Mouse (Mus musculus): ENCODE results near the gene Ccn5. TPM values are rescaled to one million over a fixed set of nuclear protein-coding genes. Genes with fewer than 3 reads are reported as not detected.

The Ccn5 gene
- polyA plus RNA-seq, 1 experiment from 2014 or later = 0.13 TPM

GRCm38 (mm10) chr2:163858254-163858947 is 37.7 kb downstream of the Ccn5 start:
- H3K4me2 ChIP-seq (ENCODE audit: low read length) = peak overlapping the region; percentile 34
- H3K36me3 ChIP-seq (ENCODE audit: control insufficient read depth, insufficient read depth, low read length) = no peaks in the 10 kb centered on the region
- ATAC-seq (peak; percentile 69), DNase-seq (ENCODE audit: low spot score) (peak; percentile 45)
- H3K9me3 ChIP-seq (replicated peaks; ENCODE audit: control insufficient read depth, low read length) = no peaks in the 10 kb centered on the region
- H3K27me3 ChIP-seq (replicated peaks; ENCODE audit: control insufficient read depth, insufficient read depth, low read length) = peaks cover 50% of the 10 kb centered on the region
- 15% methylated on average over 50 of the region's 50 CpGs for WGBS
- no peaks in the 10 kb centered on the region for H3K4me1 ChIP-seq (ENCODE audit: control insufficient read depth, insufficient read depth, low read length)
- H3K9ac ChIP-seq (ENCODE audit: low read length) = no peak overlapping the region; the same call in 1 of the 2 replicates
- no peak overlapping the region for H3K4me3 ChIP-seq (ENCODE audit: low read depth, low read length)
- H3K27ac ChIP-seq (ENCODE audit: low read depth, low read length) = no peak overlapping the region

GRCm38 (mm10) chr2:163865311-163865710 is 44.6 kb downstream of the Ccn5 start:
- Histone ChIP-seq H3K27ac (ENCODE audit: low read depth, low read length) (no peak overlapping the region), H3K9me3 (replicated peaks; ENCODE audit: control insufficient read depth, low read length) (no peaks in the 10 kb centered on the region), H3K4me2 (ENCODE audit: low read length) (no peak overlapping the region), H3K9ac (ENCODE audit: low read length) (no peak overlapping the region), H3K4me3 (ENCODE audit: low read depth, low read length) (no peak overlapping the region), H3K4me1 (ENCODE audit: control insufficient read depth, insufficient read depth, low read length) (no peaks in the 10 kb centered on the region), H3K27me3 (replicated peaks; ENCODE audit: control insufficient read depth, insufficient read depth, low read length) (0 out of 2 replicates have a peak, but pooled peaks cover 3% of the 10 kb centered on the region), H3K36me3 (ENCODE audit: control insufficient read depth, insufficient read depth, low read length) (no peaks in the 10 kb centered on the region)
- 93% methylated on average over 5 of the region's 5 CpGs for WGBS
- no peak for DNase-seq (ENCODE audit: low spot score)
- no peak for ATAC-seq

DNA sequence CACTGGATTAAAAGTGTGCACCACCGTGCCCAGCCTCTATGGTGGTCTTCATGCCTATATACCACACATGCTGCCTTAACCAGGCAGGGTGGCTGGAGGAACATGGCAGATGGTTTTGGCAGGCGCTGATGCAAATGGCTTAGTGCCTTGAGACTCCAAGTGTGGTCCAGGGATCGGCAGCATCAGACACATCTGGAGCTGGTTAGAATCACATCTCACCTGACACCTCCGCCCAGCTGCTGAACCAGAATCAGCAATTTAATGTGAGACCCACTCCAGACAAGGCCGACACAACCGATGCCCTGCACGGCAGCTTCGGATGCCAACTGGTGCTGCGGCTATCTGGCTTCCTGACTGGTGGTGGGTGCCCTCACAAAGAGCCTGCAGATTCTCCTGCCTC is 45.4 kb downstream of the Ccn5 start:
- H3K4me1 ChIP-seq (ENCODE audit: control insufficient read depth, insufficient read depth, low read length) = no peaks in the 10 kb centered on the region

GRCm38 (mm10) chr2:163869783-163870182 is 49.1 kb downstream of the Ccn5 start:
- no peak overlapping the region for H3K4me3 ChIP-seq (ENCODE audit: low read depth, low read length)
- H3K4me1 ChIP-seq (ENCODE audit: control insufficient read depth, insufficient read depth, low read length) = peaks cover 2% of the 10 kb centered on the region
- H3K36me3 ChIP-seq (ENCODE audit: control insufficient read depth, insufficient read depth, low read length) = no peaks in the 10 kb centered on the region
- H3K9me3 ChIP-seq (replicated peaks; ENCODE audit: control insufficient read depth, low read length) = no peaks in the 10 kb centered on the region
- H3K27me3 ChIP-seq (replicated peaks; ENCODE audit: control insufficient read depth, insufficient read depth, low read length) = 0 out of 2 replicates have a peak, but pooled peaks cover 3% of the 10 kb centered on the region
- peak; percentile 63 for DNase-seq (ENCODE audit: low spot score)
- no peak overlapping the region for H3K9ac ChIP-seq (ENCODE audit: low read length)
- no peak for ATAC-seq
- WGBS = 42% methylated on average over 5 of the region's 5 CpGs
- H3K27ac ChIP-seq (ENCODE audit: low read depth, low read length) = no peak overlapping the region
- no peak overlapping the region for H3K4me2 ChIP-seq (ENCODE audit: low read length)

More for the DNA sequence above, 45.4 kb downstream of the Ccn5 start:
- Histone ChIP-seq H3K27me3 (replicated peaks; ENCODE audit: control insufficient read depth, insufficient read depth, low read length) (0 out of 2 replicates have a peak, but pooled peaks cover 3% of the 10 kb centered on the region), H3K27ac (ENCODE audit: low read depth, low read length) (no peak overlapping the region), H3K4me3 (ENCODE audit: low read depth, low read length) (no peak overlapping the region), H3K9ac (ENCODE audit: low read length) (no peak overlapping the region), H3K4me2 (ENCODE audit: low read length) (no peak overlapping the region), H3K9me3 (replicated peaks; ENCODE audit: control insufficient read depth, low read length) (no peaks in the 10 kb centered on the region), H3K36me3 (ENCODE audit: control insufficient read depth, insufficient read depth, low read length) (no peaks in the 10 kb centered on the region)
- ATAC-seq = no peak
- 94% methylated on average over 9 of the region's 9 CpGs for WGBS
- no peak for DNase-seq (ENCODE audit: low spot score)

GRCm38 (mm10) chr2:163871266-163871665 is 50.6 kb downstream of the Ccn5 start:
- H3K9me3 ChIP-seq (replicated peaks; ENCODE audit: control insufficient read depth, low read length) = no peaks in the 10 kb centered on the region
- no peak overlapping the region for H3K27ac ChIP-seq (ENCODE audit: low read depth, low read length)
- DNase-seq (ENCODE audit: low spot score) (no peak), ATAC-seq (no peak)
- no peaks in the 10 kb centered on the region for H3K36me3 ChIP-seq (ENCODE audit: control insufficient read depth, insufficient read depth, low read length)
- no peak overlapping the region for H3K9ac ChIP-seq (ENCODE audit: low read length)
- 76% methylated on average over 4 of the region's 4 CpGs for WGBS
- 0 out of 2 replicates have a peak, but pooled peaks cover 3% of the 10 kb centered on the region for H3K27me3 ChIP-seq (replicated peaks; ENCODE audit: control insufficient read depth, insufficient read depth, low read length)
- H3K4me3 ChIP-seq (ENCODE audit: low read depth, low read length) = no peak overlapping the region
- H3K4me2 ChIP-seq (ENCODE audit: low read length) = no peak overlapping the region
- H3K4me1 ChIP-seq (ENCODE audit: control insufficient read depth, insufficient read depth, low read length) = peaks cover 14% of the 10 kb centered on the region

DNA sequence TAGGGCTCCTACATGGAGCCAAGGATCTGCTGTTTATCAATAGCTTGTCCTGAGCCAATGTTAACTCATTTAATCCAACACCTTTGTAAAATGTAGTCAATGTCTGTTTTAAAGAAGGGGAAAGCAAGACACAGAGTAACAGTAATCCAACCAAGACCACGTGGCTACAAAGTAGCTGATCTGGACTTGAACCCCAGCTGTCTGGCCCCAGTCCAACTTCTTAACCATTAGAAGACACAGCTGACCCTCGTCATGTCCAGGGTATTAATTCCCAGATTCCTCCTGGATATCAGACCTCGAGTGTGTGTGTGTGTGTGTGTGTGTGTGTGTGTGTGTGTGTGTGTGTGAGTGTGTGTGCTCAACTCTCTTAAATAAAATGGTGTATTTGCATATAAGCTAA is 51.2 kb downstream of the Ccn5 start:
- Histone ChIP-seq H3K9me3 (replicated peaks; ENCODE audit: control insufficient read depth, low read length) (no peaks in the 10 kb centered on the region), H3K4me3 (ENCODE audit: low read depth, low read length) (no peak overlapping the region), H3K9ac (ENCODE audit: low read length) (no peak overlapping the region), H3K4me1 (ENCODE audit: control insufficient read depth, insufficient read depth, low read length) (peaks cover 15% of the 10 kb centered on the region), H3K4me2 (ENCODE audit: low read length) (no peak overlapping the region), H3K36me3 (ENCODE audit: control insufficient read depth, insufficient read depth, low read length) (no peaks in the 10 kb centered on the region), H3K27ac (ENCODE audit: low read depth, low read length) (no peak overlapping the region), H3K27me3 (replicated peaks; ENCODE audit: control insufficient read depth, insufficient read depth, low read length) (0 out of 2 replicates have a peak, but pooled peaks cover 3% of the 10 kb centered on the region)
- 60% methylated on average over 3 of the region's 3 CpGs for WGBS
- no peak for DNase-seq (ENCODE audit: low spot score)
- ATAC-seq = no peak

GRCm38 (mm10) chr2:163874877-163875276 is 54.2 kb downstream of the Ccn5 start:
- Histone ChIP-seq H3K9ac (ENCODE audit: low read length) (no peak overlapping the region), H3K4me3 (ENCODE audit: low read depth, low read length) (no peak overlapping the region), H3K27ac (ENCODE audit: low read depth, low read length) (no peak overlapping the region), H3K36me3 (ENCODE audit: control insufficient read depth, insufficient read depth, low read length) (no peaks in the 10 kb centered on the region), H3K27me3 (replicated peaks; ENCODE audit: control insufficient read depth, insufficient read depth, low read length) (0 out of 2 replicates have a peak, but pooled peaks cover 3% of the 10 kb centered on the region), H3K4me2 (ENCODE audit: low read length) (no peak overlapping the region), H3K4me1 (ENCODE audit: control insufficient read depth, insufficient read depth, low read length) (peaks cover 15% of the 10 kb centered on the region), H3K9me3 (replicated peaks; ENCODE audit: control insufficient read depth, low read length) (no peaks in the 10 kb centered on the region)
- peak; percentile 37 for DNase-seq (ENCODE audit: low spot score)
- ATAC-seq = 0 out of 2 replicates have a peak, but pooled peaks have one; percentile 30
- WGBS = 24% methylated on average over 5 of the region's 5 CpGs

DNA sequence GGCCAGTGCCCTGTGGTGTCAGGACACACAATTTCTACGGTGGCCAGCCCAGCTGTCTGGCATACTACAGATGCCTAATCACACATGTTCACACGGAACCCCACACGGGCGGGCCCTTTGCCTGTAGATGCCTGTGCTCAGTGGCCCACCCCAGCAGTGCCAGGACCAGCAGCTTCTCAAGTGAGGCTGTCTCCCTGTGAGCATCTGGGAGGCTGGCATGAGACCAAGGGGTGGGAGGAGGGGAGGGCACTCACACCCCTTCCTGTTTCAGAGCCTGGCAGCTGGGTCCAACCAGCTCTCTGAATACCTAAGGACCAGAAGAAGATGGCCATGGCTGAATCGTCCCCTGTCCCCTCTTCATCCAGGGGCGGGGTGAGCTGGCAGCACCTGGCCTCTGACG is 54.8 kb downstream of the Ccn5 start:
- no peak overlapping the region for H3K4me3 ChIP-seq (ENCODE audit: low read depth, low read length)
- no peaks in the 10 kb centered on the region for H3K9me3 ChIP-seq (replicated peaks; ENCODE audit: control insufficient read depth, low read length)
- peaks cover 15% of the 10 kb centered on the region for H3K4me1 ChIP-seq (ENCODE audit: control insufficient read depth, insufficient read depth, low read length)
- no peak overlapping the region for H3K4me2 ChIP-seq (ENCODE audit: low read length)
- no peaks in the 10 kb centered on the region for H3K36me3 ChIP-seq (ENCODE audit: control insufficient read depth, insufficient read depth, low read length)
- DNase-seq (ENCODE audit: low spot score) (peak; percentile 75), ATAC-seq (peak; percentile 84)
- 57% methylated on average over 7 of the region's 7 CpGs for WGBS
- no peak overlapping the region for H3K27ac ChIP-seq (ENCODE audit: low read depth, low read length)
- H3K27me3 ChIP-seq (replicated peaks; ENCODE audit: control insufficient read depth, insufficient read depth, low read length) = no peaks in the 10 kb centered on the region
- H3K9ac ChIP-seq (ENCODE audit: low read length) = no peak overlapping the region

GRCm38 (mm10) chr2:163876830-163877498 is 56.3 kb downstream of the Ccn5 start:
- no peaks in the 10 kb centered on the region for H3K9me3 ChIP-seq (replicated peaks; ENCODE audit: control insufficient read depth, low read length)
- no peaks in the 10 kb centered on the region for H3K36me3 ChIP-seq (ENCODE audit: control insufficient read depth, insufficient read depth, low read length)
- ATAC-seq (no peak), DNase-seq (ENCODE audit: low spot score) (no peak)
- H3K4me1 ChIP-seq (ENCODE audit: control insufficient read depth, insufficient read depth, low read length) = peaks cover 15% of the 10 kb centered on the region
- H3K4me3 ChIP-seq (ENCODE audit: low read depth, low read length) = no peak overlapping the region
- H3K27me3 ChIP-seq (replicated peaks; ENCODE audit: control insufficient read depth, insufficient read depth, low read length) = no peaks in the 10 kb centered on the region
- WGBS = 65% methylated on average over 14 of the region's 14 CpGs
- no peak overlapping the region for H3K9ac ChIP-seq (ENCODE audit: low read length)
- H3K4me2 ChIP-seq (ENCODE audit: low read length) = no peak overlapping the region
- H3K27ac ChIP-seq (ENCODE audit: low read depth, low read length) = no peak overlapping the region

Measured in forebrain, embryonic 14.5 days (tissue).